Mouse (Mus musculus) left cerebral cortex, postnatal 36 days (tissue): Measurements from ENCODE around the gene Txndc12. TPM values are rescaled to one million over a fixed set of nuclear protein-coding genes. Genes with fewer than 3 reads are reported as not detected.

Experiments used
- DNase-seq, 2 experiments: peaks; one replicate each; pipeline ENCODE4 v3.0.0; 2021 to 2022; ENCODE audit warnings: low spot score in 2 of 2, mixed read lengths in 1 of 2
- intact Hi-C: fragments of 180-260 bp; cut with DNase I; formaldehyde crosslinking; loops from one replicate; pipeline ENCODE4 v1.15.1; 2025
- total RNA-seq, 2 experiments: library from RNA; stranded (reverse); gene quantifications; 2 replicates each; pipeline ENCODE4 v1.2.3; 2021

The Txndc12 gene
- total RNA-seq, 2 experiments from 2014 or later, result 39.4 to 40.9 TPM

DNA sequence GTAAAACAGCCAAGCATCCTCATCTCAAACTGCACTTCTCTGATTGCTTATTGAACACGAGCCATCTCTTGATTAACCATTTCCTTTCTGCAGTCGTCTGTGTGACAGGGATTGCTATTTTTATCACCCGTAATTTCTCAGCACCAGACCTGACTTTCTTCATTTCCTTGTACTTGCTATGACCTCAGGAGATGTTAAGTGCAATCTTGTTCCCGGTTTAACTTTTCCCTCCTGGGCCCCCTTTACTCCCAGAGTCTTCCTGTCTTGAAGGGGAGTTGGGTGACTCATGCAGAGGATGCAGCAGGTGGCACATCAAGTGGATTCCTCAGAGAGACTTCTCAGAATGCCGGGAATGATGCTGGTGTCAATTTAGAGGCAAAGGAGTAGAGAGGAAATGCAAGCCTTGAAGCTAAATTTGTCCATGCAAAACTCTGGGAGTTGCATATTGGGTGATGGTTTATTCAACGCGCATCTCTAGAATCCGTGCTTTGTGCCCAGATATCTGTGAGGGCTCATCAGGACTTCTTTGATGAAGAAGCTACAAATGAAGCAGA is 75.5 kb downstream of the Txndc12 start:
- intact Hi-C loops, result no loop called here
- DNase-seq, result no peak

Other genes with a start within 250 kb of the Txndc12 start
- gene Cc2d1b, start 214.7 kb upstream of the Txndc12 start, total RNA-seq, result 10 to 100 TPM; 31.3 to 48.2 TPM
- 1 to 10 TPM; 1.3 to 1.7 TPM for gene 3110021N24Rik, start 115.0 kb upstream of the Txndc12 start, total RNA-seq
- gene Zfyve9, start 53.8 kb upstream of the Txndc12 start, total RNA-seq, result 10 to 100 TPM; 63.7 to 67.4 TPM
- gene Btf3l4, start 987 bp upstream of the Txndc12 start, total RNA-seq, result 10 to 100 TPM; 87.3 to 92.0 TPM
- 10 to 100 TPM; 16.4 to 17.0 TPM for gene Kti12, start 13.2 kb downstream of the Txndc12 start, total RNA-seq
- under 1 TPM in 1 of 2 experiments, not detected in 1; 0.35 TPM for gene A730015C16Rik, start 14.0 kb downstream of the Txndc12 start, total RNA-seq
- 10 to 100 TPM; 84.3 to 91.3 TPM for gene Rab3b, start 44.5 kb downstream of the Txndc12 start, total RNA-seq
- 100 to 1,000 TPM; 105 to 139 TPM for gene Nrd1, start 166.1 kb downstream of the Txndc12 start, total RNA-seq